Mouse (Mus musculus): Measurements from ENCODE around the gene Map10.

The Map10 gene

GRCm38 (mm10) chr8:125722675-125723074, 53.1 kb downstream of the Map10 start:
- DNase-seq = no peak
